Mouse (Mus musculus) brain, embryonic 14.5 days (tissue): ENCODE data around the gene Gm49337.

ENCODE experiments used
- CTCF ChIP-seq: fragments of 200-500 bp; IDR thresholded peaks from 2 replicates; pipeline ENCODE4 v1.5.1; 2012; ENCODE audit warnings: inconsistent platforms, mild to moderate bottlenecking, moderate library complexity, borderline replicate concordance; ENCODE audit not compliant: insufficient read depth, insufficient read length; ENCODE audit errors: extremely low read depth
- POLR2A ChIP-seq: fragments of 200-500 bp; IDR thresholded peaks from 2 replicates; pipeline ENCODE4 v1.6.1; 2012; ENCODE audit warnings: mild to moderate bottlenecking, inconsistent platforms, borderline replicate concordance; ENCODE audit not compliant: poor library complexity, insufficient read depth, insufficient read length, severe bottlenecking; ENCODE audit errors: extremely low read depth

GRCm38 (mm10) chr4:116152702-116153101, 20.5 kb upstream of the Gm49337 start:
- TF ChIP-seq CTCF: no peak
- TF ChIP-seq POLR2A: no peak
